Mouse (Mus musculus) embryonic facial prominence, embryonic 14.5 days (tissue): ENCODE measurements at regions not wholly inside any gene's neighbourhood (a gene's known extent, or its start where the extent isn't known, plus 50 kb on each side); places are given as distances from the start of the nearest gene placed in this dataset.

Experiments used
- ATAC-seq: fragments of 200-750 bp; cut with Nextera tagmentation; 2 replicates; pipeline ENCODE4 v1.8.0; 2017; ENCODE audit warnings: low read depth, moderate number of reproducible peaks, moderate TSS enrichment
- DNase-seq: peaks from one replicate; pipeline ENCODE4 v3.0.0-alpha.2; 2015; ENCODE audit warnings: low spot score
- H3K27ac ChIP-seq: fragments of 300-500 bp; sonication (generic); replicated peaks from 2 replicates; pipeline ENCODE4 v1.5.1; 2014; ENCODE audit warnings: low read depth, mild to moderate bottlenecking, low read length, moderate library complexity
- H3K27me3 ChIP-seq: fragments of 300-500 bp; sonication (generic); replicated peaks from 2 replicates; pipeline ENCODE4 v1.6.1; 2014; ENCODE audit warnings: low read length; ENCODE audit not compliant: control insufficient read depth, insufficient read depth
- H3K36me3 ChIP-seq: fragments of 300-500 bp; sonication (generic); 2 replicates; pipeline ENCODE4 v1.6.1; 2014; ENCODE audit warnings: low read length, mixed read lengths; ENCODE audit not compliant: control insufficient read depth, insufficient read depth
- H3K4me1 ChIP-seq: fragments of 300-500 bp; sonication (generic); 2 replicates; pipeline ENCODE4 v1.6.1; 2014; ENCODE audit warnings: antibody characterized with exemption, low read length; ENCODE audit not compliant: control insufficient read depth, insufficient read depth
- H3K4me2 ChIP-seq: fragments of 300-500 bp; sonication (generic); 2 replicates; pipeline ENCODE4 v1.6.1; 2014; ENCODE audit warnings: low read depth, mild to moderate bottlenecking, low read length, moderate library complexity, mixed read lengths
- H3K4me3 ChIP-seq: fragments of 300-500 bp; sonication (generic); 2 replicates; pipeline ENCODE4 v1.5.1; 2014; ENCODE audit warnings: low read depth, mild to moderate bottlenecking, low read length
- H3K9ac ChIP-seq: fragments of 300-500 bp; sonication (generic); 2 replicates; pipeline ENCODE4 v1.6.1; 2014; ENCODE audit warnings: low read depth, mild to moderate bottlenecking, low read length, moderate library complexity, mixed read lengths
- H3K9me3 ChIP-seq: fragments of 300-500 bp; sonication (generic); 2 replicates; pipeline ENCODE4 v1.6.1; 2016; ENCODE audit warnings: low read length; ENCODE audit not compliant: control insufficient read depth
- WGBS: fragments of 180-500 bp; shearing (Covaris S2); extraction: QIAGEN DNeasy Blood & Tissue Kit; methylation state at CpG from one replicate; pipeline ENCODE4 v1.1.7; 2014; 5-methylcytosine and 5-hydroxymethylcytosine counted together

DNA sequence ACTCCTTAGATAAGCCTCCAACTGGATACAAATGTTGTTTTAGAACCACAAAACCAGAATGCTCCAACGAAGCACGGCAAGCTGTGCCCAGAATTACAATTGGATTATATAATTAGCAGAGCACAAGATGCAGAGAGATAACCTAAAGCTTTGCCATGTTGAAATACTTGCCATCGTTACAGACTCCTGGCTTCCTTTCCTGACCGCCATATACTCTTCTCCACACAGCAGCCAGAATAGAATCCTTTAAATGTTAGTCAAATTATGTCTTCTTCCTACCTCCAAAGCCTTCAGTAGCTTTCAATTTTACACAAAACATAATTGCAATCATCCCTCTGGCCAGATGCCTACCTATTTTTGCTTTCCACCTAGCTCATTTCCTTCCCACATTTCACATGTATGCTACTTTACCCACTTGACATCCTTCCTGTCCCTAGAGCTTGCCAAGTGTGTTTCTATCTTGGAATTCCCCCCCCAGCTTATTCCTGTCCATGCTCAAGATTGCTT, 52.8 kb upstream of the G2e3 start:
- no peak for ATAC-seq
- WGBS = 81% methylated on average over 4 of the region's 4 CpGs

GRCm38 (mm10) chr12:51278358-51278757, 69.5 kb upstream of the G2e3 start:
- no peak overlapping the region for H3K27ac ChIP-seq
- no peak for ATAC-seq
- H3K36me3 ChIP-seq = no peaks in the 10 kb centered on the region
- WGBS = 96% methylated on average over 1 of the region's 1 CpGs
- H3K27me3 ChIP-seq = no peaks in the 10 kb centered on the region
- DNase-seq = no peak
- no peak overlapping the region for H3K9ac ChIP-seq
- no peaks in the 10 kb centered on the region for H3K4me1 ChIP-seq
- H3K9me3 ChIP-seq = no peaks in the 10 kb centered on the region
- no peak overlapping the region for H3K4me2 ChIP-seq
- no peak overlapping the region for H3K4me3 ChIP-seq

More for the DNA sequence above, 52.8 kb upstream of the G2e3 start:
- H3K36me3 ChIP-seq = no peaks in the 10 kb centered on the region
- no peak overlapping the region for H3K9ac ChIP-seq
- no peak overlapping the region for H3K4me2 ChIP-seq
- no peak for DNase-seq
- no peak overlapping the region for H3K27ac ChIP-seq
- H3K4me1 ChIP-seq = no peaks in the 10 kb centered on the region
- no peaks in the 10 kb centered on the region for H3K9me3 ChIP-seq
- H3K27me3 ChIP-seq = no peaks in the 10 kb centered on the region
- H3K4me3 ChIP-seq = no peak overlapping the region

DNA sequence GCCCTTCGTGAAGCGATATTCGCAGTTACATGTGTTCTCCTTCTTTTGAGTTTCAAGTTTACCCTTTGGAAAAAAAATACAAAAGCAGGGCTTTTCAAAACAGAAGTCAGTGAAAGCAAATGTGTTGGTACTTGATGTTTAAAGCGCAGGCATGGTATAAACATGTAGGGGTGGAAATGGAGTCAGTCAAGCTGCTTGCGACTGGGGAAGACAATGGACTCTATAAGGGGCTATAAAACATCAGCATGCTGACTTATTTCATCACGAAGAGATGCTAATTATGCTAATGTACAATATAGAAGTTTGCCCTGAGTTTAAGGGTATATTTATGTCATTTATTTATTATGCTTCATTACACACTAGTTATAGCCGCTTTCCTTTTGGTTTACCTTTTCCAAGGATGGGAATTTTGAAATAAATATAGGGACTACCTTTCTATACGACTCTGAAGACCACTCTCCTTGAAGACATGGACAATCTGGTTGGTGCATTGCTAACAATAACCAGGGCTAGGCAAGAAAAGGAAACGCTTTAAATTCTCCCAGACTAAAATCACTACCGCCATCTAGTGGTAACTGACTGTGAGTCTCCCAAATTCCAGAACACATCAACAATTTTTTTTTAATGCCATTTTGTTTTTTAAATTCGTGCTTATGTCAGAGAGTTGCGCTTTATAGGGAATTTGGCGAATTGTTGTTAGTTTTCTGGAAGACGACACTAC, 71.9 kb upstream of the G2e3 start:
- WGBS = 50% methylated on average over 14 of the region's 14 CpGs
- no peak for ATAC-seq
- DNase-seq = peak; percentile 80
- Histone ChIP-seq H3K4me1 (no peaks in the 10 kb centered on the region), H3K9me3 (no peaks in the 10 kb centered on the region), H3K27ac (no peak overlapping the region), H3K27me3 (no peaks in the 10 kb centered on the region), H3K9ac (no peak overlapping the region), H3K4me2 (no peak overlapping the region), H3K4me3 (no peak overlapping the region), H3K36me3 (no peaks in the 10 kb centered on the region)

- no peak overlapping the region for H3K27ac ChIP-seq
- no peak overlapping the region for H3K4me3 ChIP-seq
- H3K4me2 ChIP-seq = no peak overlapping the region
- ATAC-seq (no peak), DNase-seq (no peak)
- WGBS = 79% methylated on average over 5 of the region's 5 CpGs
- no peaks in the 10 kb centered on the region for H3K36me3 ChIP-seq
- H3K4me1 ChIP-seq = no peaks in the 10 kb centered on the region
- H3K9me3 ChIP-seq = no peaks in the 10 kb centered on the region
- no peaks in the 10 kb centered on the region for H3K27me3 ChIP-seq
- H3K9ac ChIP-seq = no peak overlapping the region
These were observed 74.4 kb upstream of the G2e3 start for GRCm38 (mm10) chr12:51273486-51273885.

- Histone ChIP-seq H3K4me1 (no peaks in the 10 kb centered on the region), H3K9ac (no peak overlapping the region), H3K27me3 (no peaks in the 10 kb centered on the region), H3K9me3 (no peaks in the 10 kb centered on the region), H3K4me2 (no peak overlapping the region), H3K4me3 (no peak overlapping the region), H3K36me3 (no peaks in the 10 kb centered on the region), H3K27ac (no peak overlapping the region)
- DNase-seq (no peak), ATAC-seq (no peak)
- 83% methylated on average over 7 of the region's 7 CpGs for WGBS
These were observed 105.0 kb upstream of the G2e3 start for GRCm38 (mm10) chr12:51242839-51243238.

DNA sequence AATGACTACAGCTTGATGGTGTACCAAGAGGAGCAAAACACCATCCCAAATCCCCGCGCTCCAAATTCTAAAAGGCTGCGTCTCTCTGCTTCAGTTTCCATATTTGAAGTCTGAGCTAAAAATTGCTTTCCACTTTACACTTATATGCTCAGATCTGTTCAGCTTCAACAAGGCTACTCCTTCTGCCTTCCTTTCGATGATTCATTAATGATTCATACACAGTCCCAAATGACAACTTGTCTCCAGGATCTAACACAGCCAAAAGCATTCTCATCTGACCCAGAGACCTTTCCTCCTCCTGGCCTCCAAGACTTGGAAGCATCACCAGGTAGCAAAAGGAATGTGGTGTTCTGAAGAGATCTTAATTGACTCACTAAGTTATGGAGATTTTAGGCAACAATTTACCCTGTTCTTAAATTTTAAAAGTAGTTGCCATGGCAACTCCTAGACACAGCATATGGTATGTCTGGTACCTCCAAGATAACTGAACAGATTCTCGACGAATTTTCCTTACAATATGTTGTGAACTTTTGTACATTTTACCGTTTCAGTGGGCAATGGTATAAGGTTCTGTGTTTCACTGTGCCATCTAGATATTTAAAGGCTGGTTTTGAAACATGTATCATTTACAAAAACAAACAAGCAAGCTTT, 106.6 kb upstream of the G2e3 start:
- no peak for DNase-seq
- no peak overlapping the region for H3K27ac ChIP-seq
- 90% methylated on average over 7 of the region's 7 CpGs for WGBS

GRCm38 (mm10) chr12:51211691-51212090, 136.2 kb upstream of the G2e3 start:
- no peaks in the 10 kb centered on the region for H3K27me3 ChIP-seq
- 44% methylated on average over 2 of the region's 2 CpGs for WGBS
- no peaks in the 10 kb centered on the region for H3K4me1 ChIP-seq
- ATAC-seq (no peak), DNase-seq (no peak)
- no peak overlapping the region for H3K4me3 ChIP-seq
- H3K4me2 ChIP-seq = no peak overlapping the region
- no peak overlapping the region for H3K9ac ChIP-seq
- H3K9me3 ChIP-seq = no peaks in the 10 kb centered on the region
- H3K27ac ChIP-seq = no peak overlapping the region
- H3K36me3 ChIP-seq = no peaks in the 10 kb centered on the region

More for the DNA sequence above, 106.6 kb upstream of the G2e3 start:
- no peaks in the 10 kb centered on the region for H3K4me1 ChIP-seq
- H3K4me3 ChIP-seq = no peak overlapping the region
- ATAC-seq = no peak
- no peak overlapping the region for H3K4me2 ChIP-seq
- no peaks in the 10 kb centered on the region for H3K9me3 ChIP-seq
- no peaks in the 10 kb centered on the region for H3K27me3 ChIP-seq
- H3K36me3 ChIP-seq = no peaks in the 10 kb centered on the region
- no peak overlapping the region for H3K9ac ChIP-seq

GRCm38 (mm10) chr12:51196289-51196688, 151.6 kb upstream of the G2e3 start:
- H3K4me3 ChIP-seq = no peak overlapping the region
- H3K9ac ChIP-seq = no peak overlapping the region
- no peaks in the 10 kb centered on the region for H3K4me1 ChIP-seq
- H3K36me3 ChIP-seq = no peaks in the 10 kb centered on the region
- ATAC-seq = peak; percentile 66; the same call in 1 of the 2 replicates
- H3K27me3 ChIP-seq = no peaks in the 10 kb centered on the region
- WGBS = 58% methylated on average over 5 of the region's 5 CpGs
- H3K27ac ChIP-seq = no peak overlapping the region
- no peaks in the 10 kb centered on the region for H3K9me3 ChIP-seq
- H3K4me2 ChIP-seq = no peak overlapping the region
- peak; percentile 52 for DNase-seq

- no peak overlapping the region for H3K27ac ChIP-seq
- no peaks in the 10 kb centered on the region for H3K27me3 ChIP-seq
- WGBS = 58% methylated on average over 8 of the region's 8 CpGs
- H3K36me3 ChIP-seq = no peaks in the 10 kb centered on the region
- no peaks in the 10 kb centered on the region for H3K9me3 ChIP-seq
- no peak overlapping the region for H3K4me2 ChIP-seq
- no peak overlapping the region for H3K4me3 ChIP-seq
- DNase-seq (peak; percentile 32), ATAC-seq (peak; percentile 54)
- no peak overlapping the region for H3K9ac ChIP-seq
- no peaks in the 10 kb centered on the region for H3K4me1 ChIP-seq
These were observed 152.7 kb upstream of the G2e3 start for GRCm38 (mm10) chr12:51195136-51195535.
